In genomic region chr17:78430374-78430773, GRCm38 (mm10) we compare ENCODE assay signal across 10 mouse cellular contexts. TPM values are rescaled to one million over a fixed set of nuclear protein-coding genes. Genes with fewer than 3 reads are reported as not detected.
A peak's percentile ranks its signal among the peaks of the same experiment; 100 is the strongest.
DNase-seq lines count a peak whose midpoint lies in the region; ATAC-seq and TF ChIP-seq lines count a peak whose summit lies in the region.
"Had no signal": no experiment of that assay in that cellular context is flagged by ENCODE, and none has a peak within 500 bp of the region (broad histone marks: within the 10 kb centered on the region; RNA-seq: fewer than 3 reads in every experiment).

No protein-coding gene starts in this region.

- H3K4me3 ChIP-seq in kidney, adult 2 months (ENCODE audit: insufficient read depth, low read depth, low read length) = no peak overlapping the region
- no peak overlapping the region for H3K4me3 ChIP-seq in G1E (ENCODE audit: low read depth, low read length)
- no peak overlapping the region for H3K4me3 ChIP-seq in liver, postnatal 0 days (ENCODE audit: low read depth, low read length)
- H3K4me3 ChIP-seq in kidney, embryonic 16.5 days (ENCODE audit: low read length) = no peak overlapping the region
- H3K4me3 ChIP-seq: embryonic facial prominence, embryonic 13.5 days; liver, embryonic 15.5 days had no signal

- no peaks in the 10 kb centered on the region for H3K4me1 ChIP-seq in kidney, adult 2 months (ENCODE audit: control insufficient read depth, insufficient read depth, low read length)
- H3K4me1 ChIP-seq in G1E (ENCODE audit: insufficient read depth, low read depth, low read length) = no peaks in the 10 kb centered on the region
- H3K4me1 ChIP-seq in liver, postnatal 0 days (ENCODE audit: insufficient read depth) = no peaks in the 10 kb centered on the region
- H3K4me1 ChIP-seq in kidney, embryonic 16.5 days (ENCODE audit: insufficient read depth, low read length) = no peaks in the 10 kb centered on the region
- H3K4me1 ChIP-seq: embryonic facial prominence, embryonic 13.5 days; liver, embryonic 15.5 days had no signal

- H3K9ac ChIP-seq in liver, postnatal 0 days (replicated peaks) = no peak overlapping the region
- no peak overlapping the region for H3K9ac ChIP-seq in kidney, embryonic 16.5 days (replicated peaks; ENCODE audit: low read length)
- H3K9ac ChIP-seq: embryonic facial prominence, embryonic 13.5 days; liver, embryonic 15.5 days had no signal

- H3K9me3 ChIP-seq in G1E (replicated peaks) = 0 out of 2 replicates have a peak, but pooled peaks cover 3% of the 10 kb centered on the region
- no peaks in the 10 kb centered on the region for H3K9me3 ChIP-seq in liver, postnatal 0 days (ENCODE audit: low read length)
- 0 out of 2 replicates have a peak, but pooled peaks cover 3% of the 10 kb centered on the region for H3K9me3 ChIP-seq in kidney, embryonic 16.5 days (ENCODE audit: low read length)
- H3K9me3 ChIP-seq: embryonic facial prominence, embryonic 13.5 days; liver, embryonic 15.5 days had no signal

- TF ChIP-seq POLR2A in kidney, adult 2 months (IDR thresholded peaks at IDR 0.05; ENCODE audit: low read depth, low read length) = no peak

- no peak for DNase-seq in kidney, adult 2 months
- DNase-seq in kidney, adult 8-10 months = no peak
- DNase-seq in A20 (ENCODE audit: low read depth, low spot score) (peak; percentile 23), G1E (ENCODE audit: low spot score) (peak; percentile 12)
- no peak for DNase-seq in liver, postnatal 0 days
- no peak for DNase-seq in layer of hippocampus, adult 9-10 months (ENCODE audit: low spot score)
- no peak for DNase-seq in cerebellum, adult 11-12 months

- no peak overlapping the region for H3K27ac ChIP-seq in kidney, adult 2 months (ENCODE audit: insufficient read depth, low read depth, low read length)
- no peak overlapping the region for H3K27ac ChIP-seq in liver, postnatal 0 days (ENCODE audit: low read depth)
- no peak overlapping the region for H3K27ac ChIP-seq in kidney, embryonic 16.5 days (ENCODE audit: low read length)
- H3K27ac ChIP-seq: embryonic facial prominence, embryonic 13.5 days; liver, embryonic 15.5 days had no signal

- WGBS in kidney, adult 2 months = 72% methylated on average over 8 of the region's 8 CpGs
- 56% methylated on average over 8 of the region's 8 CpGs for WGBS in liver, postnatal 0 days (ENCODE audit: insufficient replicate concordance)
- 70% methylated on average over 8 of the region's 8 CpGs for WGBS in kidney, embryonic 16.5 days

- H3K4me2 ChIP-seq in liver, postnatal 0 days (ENCODE audit: low read depth, low read length) = no peak overlapping the region
- H3K4me2 ChIP-seq in kidney, embryonic 16.5 days (replicated peaks; ENCODE audit: low read depth, low read length) = no peak overlapping the region
- H3K4me2 ChIP-seq: embryonic facial prominence, embryonic 13.5 days; liver, embryonic 15.5 days had no signal

- no peak for ATAC-seq in G1E (ENCODE audit: extremely low read depth, insufficient number of reproducible peaks, low FRiP score, poor library complexity, severe bottlenecking)
- ATAC-seq in liver, postnatal 0 days = no peak
- ATAC-seq in kidney, embryonic 16.5 days (ENCODE audit: low FRiP score, low TSS enrichment) = no peak

- no peaks in the 10 kb centered on the region for H3K27me3 ChIP-seq in kidney, adult 2 months (replicated peaks; ENCODE audit: control insufficient read depth, insufficient read depth, low read length)
- peaks cover 10% of the 10 kb centered on the region for H3K27me3 ChIP-seq in G1E (ENCODE audit: insufficient read depth, low read length)
- H3K27me3 ChIP-seq in liver, postnatal 0 days (ENCODE audit: insufficient read depth, low read length) = no peaks in the 10 kb centered on the region
- H3K27me3 ChIP-seq in kidney, embryonic 16.5 days (ENCODE audit: insufficient read depth, low read length) = no peaks in the 10 kb centered on the region
- H3K27me3 ChIP-seq: liver, embryonic 15.5 days had no signal

- no peak for TF ChIP-seq EP300 in liver, postnatal 0 days (IDR thresholded peaks at IDR 0.05; ENCODE audit: low read depth)

- peak; percentile 39 for TF ChIP-seq CTCF in kidney, adult 2 months (conservative IDR thresholded peaks at IDR 0.05; ENCODE audit: insufficient read depth, insufficient read length, low read depth, low read length)
- peak; percentile 25; the same call in 1 of the 2 replicates for TF ChIP-seq CTCF in G1E (IDR thresholded peaks at IDR 0.05; ENCODE audit: low read depth, low read length)
- TF ChIP-seq CTCF in liver, postnatal 0 days (IDR thresholded peaks at IDR 0.05; ENCODE audit: low read depth) = peak; percentile 58

- H3K36me3 ChIP-seq in kidney, adult 2 months (ENCODE audit: control insufficient read depth, insufficient read depth, low read length) = no peaks in the 10 kb centered on the region
- no peaks in the 10 kb centered on the region for H3K36me3 ChIP-seq in G1E (replicated peaks)
- H3K36me3 ChIP-seq in liver, postnatal 0 days (replicated peaks; ENCODE audit: insufficient read depth, low read length) = no peaks in the 10 kb centered on the region
- no peaks in the 10 kb centered on the region for H3K36me3 ChIP-seq in kidney, embryonic 16.5 days (ENCODE audit: insufficient read depth, low read length)
- H3K36me3 ChIP-seq: embryonic facial prominence, embryonic 13.5 days; liver, embryonic 15.5 days had no signal

RNA-seq across cellular contexts. Expression of gene Fez2, which starts 12.4 kb away (rescaled TPM):
- 37.1 and 42.9 TPM in 2 replicates for polyA plus RNA-seq in kidney, adult 2 months (2012; rRNA removed)
- total RNA-seq in G1E (2014; fragmentation: Nextera tagmentation) = 8.2 and 9.3 TPM in 2 replicates
- 14.4 and 14.6 TPM in 2 replicates for total RNA-seq in G1E (2017)
- 3.1 and 3.9 TPM in 2 replicates for polyA plus RNA-seq in G1E (2012)
- polyA plus RNA-seq in liver, postnatal 0 days (2015; fragmentation: Nextera tagmentation; extraction: Ambion mirVana) = 17.3 and 20.3 TPM in 2 replicates
- polyA plus RNA-seq in kidney, embryonic 16.5 days (2015; fragmentation: Nextera tagmentation; extraction: Ambion mirVana) = 42.8 TPM in 2 replicates

Comparison
In these comparisons a context has a peak if more than half of its experiments do, and no peak if none do; other contexts are left out.
1. DNase-seq: peak in A20 (single experiment) and G1E (single experiment); none in kidney, adult 2 months (single experiment), kidney, adult 8-10 months (0 of 2), liver, postnatal 0 days (single experiment), layer of hippocampus, adult 9-10 months (single experiment) and cerebellum, adult 11-12 months (single experiment).
2. Peak in every context shown above with its lines, with median percentiles within 50 percentile points of each other: CTCF ChIP-seq.